Mouse (Mus musculus) kidney, embryonic 14.5 days (tissue): ENCODE measurements around the gene Cldn13. TPM values are rescaled to one million over a fixed set of nuclear protein-coding genes. Genes with fewer than 3 reads are reported as not detected.

ENCODE experiments used
- ATAC-seq: fragments of 200-750 bp; cut with Nextera tagmentation; 2 replicates; pipeline ENCODE4 v1.8.0; 2017; ENCODE audit warnings: moderate number of reproducible peaks, mild to moderate bottlenecking, moderate TSS enrichment, moderate library complexity; ENCODE audit not compliant: low FRiP score, low TSS enrichment
- H3K27ac ChIP-seq: fragments of 300-500 bp; sonication (generic); 2 replicates; pipeline ENCODE4 v1.5.1; 2014; ENCODE audit warnings: low read depth, mild to moderate bottlenecking, low read length, moderate library complexity, mixed read lengths
- H3K27me3 ChIP-seq: fragments of 300-500 bp; sonication (generic); 2 replicates; pipeline ENCODE4 v1.6.1; 2014; ENCODE audit warnings: mild to moderate bottlenecking, low read length; ENCODE audit not compliant: control insufficient read depth, insufficient read depth
- H3K36me3 ChIP-seq: fragments of 300-500 bp; sonication (generic); 2 replicates; pipeline ENCODE4 v1.6.1; 2014; ENCODE audit warnings: low read length, mixed read lengths; ENCODE audit not compliant: control insufficient read depth, insufficient read depth
- H3K4me1 ChIP-seq: fragments of 300-500 bp; sonication (generic); 2 replicates; pipeline ENCODE4 v1.6.1; 2014; ENCODE audit warnings: low read length, mixed read lengths; ENCODE audit not compliant: control insufficient read depth, insufficient read depth
- H3K4me2 ChIP-seq: fragments of 300-500 bp; sonication (generic); replicated peaks from 2 replicates; pipeline ENCODE4 v1.6.1; 2014; ENCODE audit warnings: low read depth, mild to moderate bottlenecking, low read length
- H3K4me3 ChIP-seq: fragments of 300-500 bp; sonication (generic); 2 replicates; pipeline ENCODE4 v1.5.1; 2014; ENCODE audit warnings: mild to moderate bottlenecking, low read length
- H3K9ac ChIP-seq: fragments of 300-500 bp; sonication (generic); 2 replicates; pipeline ENCODE4 v1.6.1; 2014; ENCODE audit warnings: low read depth, mild to moderate bottlenecking, low read length, moderate library complexity
- H3K9me3 ChIP-seq: fragments of 300-500 bp; sonication (generic); 2 replicates; pipeline ENCODE4 v1.6.1; 2016; ENCODE audit warnings: low read length; ENCODE audit not compliant: control insufficient read depth
- WGBS: fragments of 180-500 bp; shearing (Covaris S2); extraction: QIAGEN DNeasy Blood & Tissue Kit; methylation state at CpG from one replicate; pipeline ENCODE4 v1.1.7; 2014; 5-methylcytosine and 5-hydroxymethylcytosine counted together
- polyA plus RNA-seq: library from polyadenylated mRNA; unstranded; fragments of >200 nt; fragmentation: Nextera tagmentation; extraction: Ambion mirVana; gene quantifications from 2 replicates; pipeline ENCODE4 v1.2.1, GENCODE M21; 2014

The Cldn13 gene
- polyA plus RNA-seq, 1 experiment from 2014 or later: 0.20 TPM

- H3K9ac ChIP-seq: no peak overlapping the region
- 68% methylated on average over 4 of the region's 4 CpGs for WGBS
- no peak overlapping the region for H3K27ac ChIP-seq
- no peaks in the 10 kb centered on the region for H3K36me3 ChIP-seq
- H3K4me1 ChIP-seq: no peaks in the 10 kb centered on the region
- no peaks in the 10 kb centered on the region for H3K9me3 ChIP-seq
- no peak overlapping the region for H3K4me2 ChIP-seq
- no peak overlapping the region for H3K4me3 ChIP-seq
- no peaks in the 10 kb centered on the region for H3K27me3 ChIP-seq
- no peak for ATAC-seq
These were observed 11.4 kb upstream of the Cldn13 start for GRCm38 (mm10) chr5:134926726-134927125.

- H3K9ac ChIP-seq: no peak overlapping the region
- no peaks in the 10 kb centered on the region for H3K9me3 ChIP-seq
- H3K27ac ChIP-seq: no peak overlapping the region
- no peak for ATAC-seq
- no peaks in the 10 kb centered on the region for H3K36me3 ChIP-seq
- no peaks in the 10 kb centered on the region for H3K27me3 ChIP-seq
- WGBS: 69% methylated on average over 6 of the region's 6 CpGs
- H3K4me1 ChIP-seq: no peaks in the 10 kb centered on the region
- H3K4me2 ChIP-seq: no peak overlapping the region
- H3K4me3 ChIP-seq: no peak overlapping the region
These were observed 7.8 kb upstream of the Cldn13 start for GRCm38 (mm10) chr5:134923141-134923540.

GRCm38 (mm10) chr5:134921106-134921505, 5.8 kb upstream of the Cldn13 start:
- Histone ChIP-seq H3K36me3 (no peaks in the 10 kb centered on the region), H3K9ac (no peak overlapping the region), H3K4me1 (no peaks in the 10 kb centered on the region), H3K9me3 (0 out of 2 replicates have a peak, but pooled peaks cover 3% of the 10 kb centered on the region), H3K4me3 (no peak overlapping the region), H3K4me2 (no peak overlapping the region), H3K27me3 (no peaks in the 10 kb centered on the region), H3K27ac (no peak overlapping the region)
- no peak for ATAC-seq
- WGBS: 89% methylated on average over 8 of the region's 8 CpGs

GRCm38 (mm10) chr5:134920106-134920687, 4.9 kb upstream of the Cldn13 start:
- no peaks in the 10 kb centered on the region for H3K4me1 ChIP-seq
- H3K27ac ChIP-seq: no peak overlapping the region
- H3K27me3 ChIP-seq: no peaks in the 10 kb centered on the region
- no peak overlapping the region for H3K9ac ChIP-seq
- WGBS: 84% methylated on average over 6 of the region's 6 CpGs
- H3K4me2 ChIP-seq: no peak overlapping the region
- 0 out of 2 replicates have a peak, but pooled peaks cover 3% of the 10 kb centered on the region for H3K9me3 ChIP-seq
- ATAC-seq: no peak
- no peaks in the 10 kb centered on the region for H3K36me3 ChIP-seq
- no peak overlapping the region for H3K4me3 ChIP-seq

- Histone ChIP-seq H3K4me3 (no peak overlapping the region), H3K9me3 (0 out of 2 replicates have a peak, but pooled peaks cover 3% of the 10 kb centered on the region), H3K27me3 (no peaks in the 10 kb centered on the region), H3K27ac (no peak overlapping the region), H3K4me1 (no peaks in the 10 kb centered on the region), H3K36me3 (no peaks in the 10 kb centered on the region), H3K4me2 (no peak overlapping the region), H3K9ac (no peak overlapping the region)
- 92% methylated on average over 3 of the region's 3 CpGs for WGBS
- ATAC-seq: no peak
These were observed 3.8 kb upstream of the Cldn13 start for GRCm38 (mm10) chr5:134919097-134919496.

GRCm38 (mm10) chr5:134918071-134918832, 2.9 kb upstream of the Cldn13 start:
- ATAC-seq: no peak
- WGBS: 45% methylated on average over 16 of the region's 16 CpGs
- 0 out of 2 replicates have a peak, but pooled peaks cover 3% of the 10 kb centered on the region for H3K9me3 ChIP-seq

GRCm38 (mm10) chr5:134914510-134914909, 816 bp downstream of the Cldn13 start:
- Histone ChIP-seq H3K4me1 (no peaks in the 10 kb centered on the region), H3K4me3 (no peak overlapping the region), H3K9me3 (0 out of 2 replicates have a peak, but pooled peaks cover 3% of the 10 kb centered on the region), H3K27ac (no peak overlapping the region), H3K36me3 (no peaks in the 10 kb centered on the region), H3K4me2 (no peak overlapping the region), H3K27me3 (no peaks in the 10 kb centered on the region), H3K9ac (no peak overlapping the region)
- ATAC-seq: no peak
- WGBS: 81% methylated on average over 8 of the region's 8 CpGs

More at GRCm38 (mm10) chr5:134918071-134918832, 2.9 kb upstream of the Cldn13 start:
- H3K36me3 ChIP-seq: no peaks in the 10 kb centered on the region
- H3K9ac ChIP-seq: no peak overlapping the region
- no peak overlapping the region for H3K27ac ChIP-seq
- H3K27me3 ChIP-seq: no peaks in the 10 kb centered on the region
- no peak overlapping the region for H3K4me3 ChIP-seq
- no peak overlapping the region for H3K4me2 ChIP-seq
- no peaks in the 10 kb centered on the region for H3K4me1 ChIP-seq

- WGBS: 85% methylated on average over 4 of the region's 4 CpGs
- H3K4me3 ChIP-seq: no peak overlapping the region
These were observed 1.6 kb downstream of the Cldn13 start for GRCm38 (mm10) chr5:134913753-134914152.

GRCm38 (mm10) chr5:134913352-134913751, 2.0 kb downstream of the Cldn13 start:
- Histone ChIP-seq H3K4me3 (no peak overlapping the region), H3K9me3 (0 out of 2 replicates have a peak, but pooled peaks cover 3% of the 10 kb centered on the region), H3K4me2 (no peak overlapping the region), H3K4me1 (no peaks in the 10 kb centered on the region), H3K36me3 (no peaks in the 10 kb centered on the region), H3K9ac (no peak overlapping the region), H3K27me3 (no peaks in the 10 kb centered on the region), H3K27ac (no peak overlapping the region)
- no peak for ATAC-seq
- WGBS: 75% methylated on average over 3 of the region's 3 CpGs

More at GRCm38 (mm10) chr5:134913753-134914152, 1.6 kb downstream of the Cldn13 start:
- no peak overlapping the region for H3K27ac ChIP-seq
- no peak overlapping the region for H3K9ac ChIP-seq
- H3K4me2 ChIP-seq: no peak overlapping the region
- no peaks in the 10 kb centered on the region for H3K4me1 ChIP-seq
- no peaks in the 10 kb centered on the region for H3K27me3 ChIP-seq
- 0 out of 2 replicates have a peak, but pooled peaks cover 3% of the 10 kb centered on the region for H3K9me3 ChIP-seq
- H3K36me3 ChIP-seq: no peaks in the 10 kb centered on the region
- no peak for ATAC-seq
